Mouse (Mus musculus): Measurements from ENCODE around the gene Fkbp9.

- TF ChIP-seq CTCF (conservative IDR thresholded peaks at IDR 0.05; ENCODE audit: insufficient read depth, insufficient read length, low read depth, low read length) (no peak), POLR2A (IDR thresholded peaks at IDR 0.05; ENCODE audit: low read depth, low read length) (no peak)
Observed at GRCm38 (mm10) chr6:56834769-56835168, 2.9 kb downstream of the Fkbp9 start.

Measured in kidney, adult 2 months (tissue).